Mouse (Mus musculus) stomach, embryonic 14.5 days (tissue): Measurements from ENCODE around the gene Crybg3. TPM values are rescaled to one million over a fixed set of nuclear protein-coding genes. Genes with fewer than 3 reads are reported as not detected.

Experiments used
- ATAC-seq: fragments of 200-750 bp; cut with Nextera tagmentation; 2 replicates; pipeline ENCODE4 v1.8.0; 2017; ENCODE audit warnings: low read depth, moderate TSS enrichment; ENCODE audit not compliant: insufficient number of reproducible peaks, insufficient read depth, low FRiP score
- H3K27ac ChIP-seq: fragments of 300-500 bp; sonication (generic); 2 replicates; pipeline ENCODE4 v1.5.1; 2014; ENCODE audit warnings: mild to moderate bottlenecking, low read length, moderate library complexity, mixed read lengths
- H3K27me3 ChIP-seq: fragments of 300-500 bp; sonication (generic); 2 replicates; pipeline ENCODE4 v1.6.1; 2014; ENCODE audit warnings: low read length, control low read depth, mixed read lengths; ENCODE audit not compliant: control insufficient read depth, insufficient read depth
- H3K36me3 ChIP-seq: fragments of 300-500 bp; sonication (generic); 2 replicates; pipeline ENCODE4 v1.6.1; 2014; ENCODE audit warnings: mild to moderate bottlenecking, control low read depth, low read length, moderate library complexity, mixed read lengths; ENCODE audit not compliant: control insufficient read depth, insufficient read depth
- H3K4me1 ChIP-seq: fragments of 300-500 bp; sonication (generic); 2 replicates; pipeline ENCODE4 v1.6.1; 2014; ENCODE audit warnings: low read length, control low read depth, mixed read lengths; ENCODE audit not compliant: control insufficient read depth, insufficient read depth
- H3K4me2 ChIP-seq: fragments of 300-500 bp; sonication (generic); replicated peaks from 2 replicates; pipeline ENCODE4 v1.6.1; 2014; ENCODE audit warnings: low read depth, low read length, control low read depth
- H3K4me3 ChIP-seq: fragments of 300-500 bp; sonication (generic); 2 replicates; pipeline ENCODE4 v1.5.1; 2014; ENCODE audit warnings: low read depth, low read length, control low read depth
- H3K9ac ChIP-seq: fragments of 300-500 bp; sonication (generic); replicated peaks from 2 replicates; pipeline ENCODE4 v1.6.1; 2014; ENCODE audit warnings: low read depth, mild to moderate bottlenecking, control low read depth, low read length, moderate library complexity, mixed read lengths
- H3K9me3 ChIP-seq: fragments of 300-500 bp; sonication (generic); 2 replicates; pipeline ENCODE4 v1.6.1; 2016; ENCODE audit warnings: low read depth, low read length, control low read depth; ENCODE audit not compliant: control insufficient read depth
- WGBS: fragments of 180-500 bp; shearing (Covaris S2); extraction: QIAGEN DNeasy Blood & Tissue Kit; methylation state at CpG from one replicate; pipeline ENCODE4 v1.1.7; 2014; 5-methylcytosine and 5-hydroxymethylcytosine counted together
- polyA plus RNA-seq: library from polyadenylated mRNA; unstranded; fragments of >200 nt; fragmentation: Nextera tagmentation; extraction: Ambion mirVana; gene quantifications from 2 replicates; pipeline ENCODE4 v1.2.1, GENCODE M21; 2014

Gene Crybg3
- polyA plus RNA-seq = 16.8 and 18.4 TPM in 2 replicates

- Histone ChIP-seq H3K9ac (peak within 1 kb of the TSS; percentile 78), H3K4me1 (peaks cover 5% of the 10 kb centered on the region; the same call in 1 of the 2 replicates), H3K9me3 (no peaks in the 10 kb centered on the region), H3K27ac (peak within 1 kb of the TSS; percentile 86), H3K4me2 (peak within 1 kb of the TSS; percentile 53), H3K27me3 (no peaks in the 10 kb centered on the region), H3K4me3 (peak within 1 kb of the TSS; percentile 70), H3K36me3 (no peaks in the 10 kb centered on the region)
- WGBS = under 1% methylated on average over 88 of the region's 90 CpGs
- peak; percentile 97 for ATAC-seq
Measured at GRCm38 (mm10) chr16:59600311-59601251, at the start of gene Crybg3. Gene Crybg3, minus strand, starts transcription at chr16:59600979.

GRCm38 (mm10) chr16:59643766-59644165 lies 43.0 kb upstream of the Crybg3 start:
- Histone ChIP-seq H3K9ac (no peak overlapping the region), H3K27ac (no peak overlapping the region), H3K27me3 (no peaks in the 10 kb centered on the region), H3K4me2 (no peak overlapping the region), H3K4me1 (no peaks in the 10 kb centered on the region), H3K9me3 (no peaks in the 10 kb centered on the region), H3K4me3 (no peak overlapping the region), H3K36me3 (no peaks in the 10 kb centered on the region)
- WGBS = 71% methylated on average over 2 of the region's 2 CpGs
- no peak for ATAC-seq

DNA sequence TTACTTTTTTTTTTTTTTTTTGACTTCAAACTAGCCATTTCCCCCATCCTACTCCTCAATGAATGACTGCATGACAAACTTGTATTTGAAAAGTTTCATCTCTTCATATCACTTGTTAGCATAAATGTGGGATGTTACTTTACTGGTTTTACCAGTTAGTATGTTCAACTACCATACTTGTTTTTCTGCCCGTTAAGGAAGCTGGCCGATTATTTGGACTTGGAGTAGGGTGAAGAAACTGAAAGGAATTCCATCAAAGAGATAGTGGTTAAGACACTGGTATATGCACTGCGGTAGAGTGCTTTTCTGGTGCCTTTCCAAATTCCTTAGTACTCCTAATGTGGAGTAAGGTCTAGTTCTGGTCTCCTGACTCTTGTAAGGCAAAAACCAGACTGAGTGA lies 39.2 kb upstream of the Crybg3 start:
- Histone ChIP-seq H3K4me1 (0 out of 2 replicates have a peak, but pooled peaks cover 3% of the 10 kb centered on the region), H3K36me3 (no peaks in the 10 kb centered on the region), H3K9ac (no peak overlapping the region), H3K4me2 (no peak overlapping the region; the same call in 1 of the 2 replicates), H3K27ac (no peak overlapping the region; the same call in 1 of the 2 replicates), H3K9me3 (no peaks in the 10 kb centered on the region), H3K27me3 (no peaks in the 10 kb centered on the region), H3K4me3 (no peak overlapping the region)
- WGBS = 82% methylated on average over 3 of the region's 3 CpGs
- no peak for ATAC-seq

GRCm38 (mm10) chr16:59639102-59639691 lies 38.4 kb upstream of the Crybg3 start, which contains the start of gene Arl6:
Gene Arl6, minus strand, starts transcription at chr16:59639391.
- Histone ChIP-seq H3K4me1 (0 out of 2 replicates have a peak, but pooled peaks cover 3% of the 10 kb centered on the region), H3K9me3 (no peaks in the 10 kb centered on the region), H3K9ac (peak within 1 kb of the TSS; percentile 53), H3K27me3 (no peaks in the 10 kb centered on the region), H3K36me3 (no peaks in the 10 kb centered on the region), H3K4me3 (peak within 1 kb of the TSS; percentile 58), H3K27ac (peak within 1 kb of the TSS; percentile 95), H3K4me2 (peak within 1 kb of the TSS; percentile 78)
- under 1% methylated on average over 46 of the region's 46 CpGs for WGBS
- peak; percentile 96 for ATAC-seq

DNA sequence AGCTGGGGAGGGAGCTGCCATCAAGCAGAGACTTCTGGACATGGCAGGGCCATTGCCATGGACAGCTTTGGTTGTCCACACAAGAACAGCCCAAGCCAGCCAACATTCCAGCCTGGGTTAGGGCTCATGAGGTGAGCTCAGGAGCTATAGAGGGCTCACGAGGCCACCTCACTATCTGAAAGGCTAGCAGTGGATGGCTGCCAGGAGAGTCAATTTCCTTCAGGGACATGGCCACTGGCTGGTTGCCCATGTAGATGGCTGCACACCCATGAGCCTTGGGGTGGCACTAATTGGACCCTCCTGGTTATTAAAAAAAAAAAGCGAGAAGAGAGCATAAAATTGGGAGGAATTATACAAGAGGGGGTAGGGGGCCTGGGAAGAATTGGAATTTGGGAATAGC lies 33.8 kb upstream of the Crybg3 start:
- Histone ChIP-seq H3K9me3 (no peaks in the 10 kb centered on the region), H3K4me1 (0 out of 2 replicates have a peak, but pooled peaks cover 3% of the 10 kb centered on the region), H3K4me3 (no peak overlapping the region), H3K4me2 (no peak overlapping the region), H3K36me3 (no peaks in the 10 kb centered on the region), H3K27ac (no peak overlapping the region), H3K27me3 (no peaks in the 10 kb centered on the region), H3K9ac (no peak overlapping the region)
- ATAC-seq = no peak
- 89% methylated on average over 2 of the region's 2 CpGs for WGBS

DNA sequence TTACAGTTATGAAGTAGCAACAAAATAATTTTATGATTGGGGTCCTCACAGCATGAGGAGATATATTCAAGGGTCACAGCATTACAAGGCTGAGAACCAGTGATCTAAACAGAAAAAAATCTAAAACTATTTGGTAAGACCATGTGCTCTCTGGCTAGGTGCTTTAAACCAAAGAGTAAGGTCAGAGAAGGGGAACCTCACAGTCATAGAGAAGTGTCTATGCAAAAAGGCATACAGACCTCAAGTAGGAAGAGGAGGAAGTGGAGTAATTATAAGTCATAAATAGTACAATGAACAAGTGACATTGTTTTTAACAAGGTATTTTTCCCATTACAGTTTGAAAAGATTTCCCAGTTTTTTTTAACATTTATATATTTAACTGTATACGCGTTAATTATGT lies 20.8 kb upstream of the Crybg3 start:
- no peaks in the 10 kb centered on the region for H3K36me3 ChIP-seq
- H3K4me2 ChIP-seq = no peak overlapping the region
- no peaks in the 10 kb centered on the region for H3K9me3 ChIP-seq
- H3K9ac ChIP-seq = no peak overlapping the region
- WGBS = 91% methylated on average over 2 of the region's 2 CpGs
- ATAC-seq = no peak
- H3K4me3 ChIP-seq = no peak overlapping the region
- H3K27me3 ChIP-seq = no peaks in the 10 kb centered on the region
- no peak overlapping the region for H3K27ac ChIP-seq
- H3K4me1 ChIP-seq = no peaks in the 10 kb centered on the region

GRCm38 (mm10) chr16:59617167-59617566 lies 16.4 kb upstream of the Crybg3 start:
- Histone ChIP-seq H3K4me3 (no peak overlapping the region), H3K27ac (no peak overlapping the region), H3K36me3 (no peaks in the 10 kb centered on the region), H3K4me1 (no peaks in the 10 kb centered on the region), H3K9me3 (no peaks in the 10 kb centered on the region), H3K4me2 (no peak overlapping the region), H3K27me3 (no peaks in the 10 kb centered on the region), H3K9ac (no peak overlapping the region)
- WGBS = 28% methylated on average over 3 of the region's 3 CpGs
- peak; percentile 49; the same call in 1 of the 2 replicates for ATAC-seq

DNA sequence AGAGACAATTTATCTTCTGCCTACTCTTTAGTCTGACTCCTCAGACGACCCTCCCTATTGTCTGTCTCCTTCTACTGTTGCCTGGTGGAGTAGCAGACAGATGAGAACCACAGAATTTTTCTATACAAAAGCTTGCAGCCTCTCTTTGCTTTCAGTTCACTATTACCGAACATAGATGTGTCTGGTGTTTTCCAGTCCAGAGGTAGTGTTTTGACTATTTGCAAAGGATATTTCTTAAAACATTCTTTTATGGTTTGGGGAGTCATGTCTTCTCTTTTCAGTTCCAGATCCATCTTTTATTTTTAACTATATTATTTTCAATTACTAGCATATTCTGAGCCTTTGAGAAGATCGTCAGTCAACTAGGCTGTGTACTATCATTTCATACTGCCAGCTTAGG lies 14.9 kb upstream of the Crybg3 start:
- Histone ChIP-seq H3K9me3 (no peaks in the 10 kb centered on the region), H3K4me1 (no peaks in the 10 kb centered on the region), H3K27ac (no peak overlapping the region), H3K9ac (no peak overlapping the region), H3K4me3 (no peak overlapping the region), H3K4me2 (no peak overlapping the region), H3K36me3 (no peaks in the 10 kb centered on the region), H3K27me3 (no peaks in the 10 kb centered on the region)
- 73% methylated on average over 3 of the region's 3 CpGs for WGBS
- ATAC-seq = no peak
